10 mouse cellular contexts compared by ENCODE assay signal in genomic region chr1:156241713-156242348, GRCm38 (mm10). TPM values are rescaled to one million over a fixed set of nuclear protein-coding genes. Genes with fewer than 3 reads are reported as not detected.
A peak's percentile ranks its signal among the peaks of the same experiment; 100 is the strongest.
DNase-seq lines count a peak whose midpoint lies in the region; ATAC-seq lines count a peak whose summit lies in the region.
"Had no signal": no experiment of that assay in that cellular context is flagged by ENCODE, and none has a peak within 500 bp of the region (broad histone marks: within the 10 kb centered on the region; RNA-seq: fewer than 3 reads in every experiment).

No protein-coding gene starts in this region.

- no peak overlapping the region for H3K9ac ChIP-seq in hindbrain, embryonic 11.5 days (ENCODE audit: low read depth, low read length)
- H3K9ac ChIP-seq in hindbrain, embryonic 12.5 days, result no peak overlapping the region
- no peak overlapping the region for H3K9ac ChIP-seq in liver, embryonic 11.5 days (ENCODE audit: low read depth, low read length)
- no peak overlapping the region for H3K9ac ChIP-seq in neural tube, embryonic 12.5 days
- H3K9ac ChIP-seq: embryonic facial prominence, embryonic 15.5 days had no signal

- no peak for ATAC-seq in hindbrain, embryonic 11.5 days (ENCODE audit: low FRiP score)
- no peak for ATAC-seq in hindbrain, embryonic 12.5 days (ENCODE audit: low FRiP score)
- ATAC-seq in liver, embryonic 11.5 days (replicated peaks; ENCODE audit: low FRiP score), result peak; percentile 54; the same call in 1 of the 2 replicates
- 0 out of 2 replicates have a peak, but pooled peaks have one; percentile 53 for ATAC-seq in neural tube, embryonic 12.5 days (ENCODE audit: low FRiP score, low read depth)

- H3K36me3 ChIP-seq in hindbrain, embryonic 11.5 days (ENCODE audit: control insufficient read depth, insufficient read depth, low read length), result no peaks in the 10 kb centered on the region
- no peaks in the 10 kb centered on the region for H3K36me3 ChIP-seq in hindbrain, embryonic 12.5 days
- no peaks in the 10 kb centered on the region for H3K36me3 ChIP-seq in liver, embryonic 11.5 days (ENCODE audit: control insufficient read depth, insufficient read depth, low read length)
- no peaks in the 10 kb centered on the region for H3K36me3 ChIP-seq in neural tube, embryonic 12.5 days
- H3K36me3 ChIP-seq: embryonic facial prominence, embryonic 15.5 days had no signal

- no peak overlapping the region for H3K4me3 ChIP-seq in hindbrain, embryonic 11.5 days (ENCODE audit: low read depth, low read length)
- no peak overlapping the region for H3K4me3 ChIP-seq in hindbrain, embryonic 12.5 days
- H3K4me3 ChIP-seq in liver, embryonic 11.5 days (ENCODE audit: low read depth, low read length), result no peak overlapping the region
- H3K4me3 ChIP-seq in neural tube, embryonic 12.5 days, result no peak overlapping the region
- H3K4me3 ChIP-seq: embryonic facial prominence, embryonic 15.5 days; myocyte had no signal

- intact Hi-C loops in heart, postnatal 36 days (cut with DNase I), result loop anchor here (1.0 kb wide), 1 partner anchor 156 kb away; no protein-coding TSS in a partner anchor

- WGBS in hindbrain, embryonic 11.5 days, result 10% methylated on average over 14 of the region's 14 CpGs
- WGBS in hindbrain, embryonic 12.5 days, result 10% methylated on average over 14 of the region's 14 CpGs
- 7% methylated on average over 14 of the region's 14 CpGs for WGBS in liver, embryonic 11.5 days
- 8% methylated on average over 14 of the region's 14 CpGs for WGBS in neural tube, embryonic 12.5 days

- H3K27me3 ChIP-seq in hindbrain, embryonic 11.5 days (ENCODE audit: control insufficient read depth, insufficient read depth, low read length), result no peaks in the 10 kb centered on the region
- H3K27me3 ChIP-seq in hindbrain, embryonic 12.5 days, result no peaks in the 10 kb centered on the region
- no peaks in the 10 kb centered on the region for H3K27me3 ChIP-seq in liver, embryonic 11.5 days (replicated peaks; ENCODE audit: control insufficient read depth, insufficient read depth, low read length)
- no peaks in the 10 kb centered on the region for H3K27me3 ChIP-seq in neural tube, embryonic 12.5 days (replicated peaks)

- H3K9me3 ChIP-seq in hindbrain, embryonic 11.5 days (ENCODE audit: control insufficient read depth, low read length), result no peaks in the 10 kb centered on the region
- H3K9me3 ChIP-seq in hindbrain, embryonic 12.5 days (replicated peaks), result no peaks in the 10 kb centered on the region
- no peaks in the 10 kb centered on the region for H3K9me3 ChIP-seq in liver, embryonic 11.5 days (ENCODE audit: control insufficient read depth, low read length)
- no peaks in the 10 kb centered on the region for H3K9me3 ChIP-seq in neural tube, embryonic 12.5 days
- H3K9me3 ChIP-seq: embryonic facial prominence, embryonic 15.5 days had no signal

- no peak overlapping the region for H3K27ac ChIP-seq in hindbrain, embryonic 11.5 days (ENCODE audit: low read depth, low read length)
- no peak overlapping the region for H3K27ac ChIP-seq in hindbrain, embryonic 12.5 days
- H3K27ac ChIP-seq in liver, embryonic 11.5 days (ENCODE audit: low read depth, low read length), result no peak overlapping the region
- no peak overlapping the region for H3K27ac ChIP-seq in neural tube, embryonic 12.5 days
- H3K27ac ChIP-seq: embryonic facial prominence, embryonic 15.5 days had no signal

- DNase-seq in hindbrain, embryonic 11.5 days (ENCODE audit: low spot score), result peak; percentile 81
- DNase-seq in MN1 (ENCODE audit: low spot score), result peak; percentile 85
- peak; percentile 21 for DNase-seq in cerebellum, adult 9-11 months
- DNase-seq in heart, postnatal 36 days, result peak; percentile 51 to 66
- peak; percentile 52 for DNase-seq in liver, embryonic 11.5 days (ENCODE audit: low spot score)
- peak; percentile 72 for DNase-seq in testis, postnatal 10 days (ENCODE audit: low spot score)

- H3K4me1 ChIP-seq in hindbrain, embryonic 11.5 days (replicated peaks; ENCODE audit: control insufficient read depth, insufficient read depth, low read length), result no peaks in the 10 kb centered on the region
- no peaks in the 10 kb centered on the region for H3K4me1 ChIP-seq in hindbrain, embryonic 12.5 days
- no peaks in the 10 kb centered on the region for H3K4me1 ChIP-seq in liver, embryonic 11.5 days (replicated peaks; ENCODE audit: control insufficient read depth, insufficient read depth, low read length)
- 0 out of 2 replicates have a peak, but pooled peaks cover 3% of the 10 kb centered on the region for H3K4me1 ChIP-seq in neural tube, embryonic 12.5 days

- H3K4me2 ChIP-seq in hindbrain, embryonic 11.5 days (replicated peaks; ENCODE audit: low read depth, low read length), result no peak overlapping the region
- no peak overlapping the region for H3K4me2 ChIP-seq in hindbrain, embryonic 12.5 days (replicated peaks)
- H3K4me2 ChIP-seq in liver, embryonic 11.5 days, result no peak overlapping the region
- H3K4me2 ChIP-seq in neural tube, embryonic 12.5 days (replicated peaks), result no peak overlapping the region
- H3K4me2 ChIP-seq: embryonic facial prominence, embryonic 15.5 days had no signal

RNA-seq across cellular contexts. Expression of gene Fam163a, which starts 37.0 kb away (rescaled TPM):
- 5.4 and 5.7 TPM in 2 replicates for polyA plus RNA-seq in hindbrain, embryonic 11.5 days (2014; fragmentation: Nextera tagmentation; extraction: Ambion mirVana)
- 6.4 and 7.9 TPM in 2 replicates for polyA plus RNA-seq in hindbrain, embryonic 12.5 days (2016; fragmentation: Nextera tagmentation; extraction: Ambion mirVana)
- total RNA-seq in heart, postnatal 36 days (2021), result under 1 TPM in 1 of 2 experiments, not detected in 1; 0.08 TPM
- 0.26 and 0.43 TPM in 2 replicates for polyA plus RNA-seq in liver, embryonic 11.5 days (2014; fragmentation: Nextera tagmentation; extraction: Ambion mirVana)
- 6.6 and 7.6 TPM in 2 replicates for polyA plus RNA-seq in neural tube, embryonic 12.5 days (2016; fragmentation: Nextera tagmentation; extraction: Ambion mirVana)
- polyA plus RNA-seq: myocyte had no signal

Comparison
In these comparisons a context has a peak if more than half of its experiments do, and no peak if none do; other contexts are left out.
1. ATAC-seq: peak in liver, embryonic 11.5 days (single experiment) and neural tube, embryonic 12.5 days (single experiment); none in hindbrain, embryonic 11.5 days (single experiment) and hindbrain, embryonic 12.5 days (single experiment).
2. DNase-seq: peak in every context shown above with its lines; median percentile 85 in MN1; 81 in hindbrain, embryonic 11.5 days; 72 in testis, postnatal 10 days; 58 in heart, postnatal 36 days; 52 in liver, embryonic 11.5 days; 21 in cerebellum, adult 9-11 months.